Mouse (Mus musculus) embryonic facial prominence, embryonic 15.5 days (tissue): ENCODE results near the gene Nemf. TPM values are rescaled to one million over a fixed set of nuclear protein-coding genes. Genes with fewer than 3 reads are reported as not detected.

Source experiments
- ATAC-seq: fragments of 200-750 bp; cut with Nextera tagmentation; 2 replicates; pipeline ENCODE4 v1.8.0; 2017; ENCODE audit warnings: low read depth, moderate TSS enrichment; ENCODE audit not compliant: insufficient number of reproducible peaks, low FRiP score, low TSS enrichment
- H3K27ac ChIP-seq: fragments of 300-500 bp; sonication (generic); replicated peaks from 2 replicates; pipeline ENCODE4 v1.5.1; 2015; ENCODE audit warnings: mild to moderate bottlenecking, inconsistent platforms
- H3K27me3 ChIP-seq: fragments of 300-500 bp; sonication (generic); 2 replicates; pipeline ENCODE4 v1.6.1; 2015; ENCODE audit warnings: inconsistent platforms
- H3K36me3 ChIP-seq: fragments of 300-500 bp; sonication (generic); 2 replicates; pipeline ENCODE4 v1.6.1; 2015; ENCODE audit warnings: mild to moderate bottlenecking, inconsistent platforms
- H3K4me1 ChIP-seq: fragments of 300-500 bp; sonication (generic); 2 replicates; pipeline ENCODE4 v1.6.1; 2015; ENCODE audit warnings: inconsistent platforms
- H3K4me2 ChIP-seq: fragments of 300-500 bp; sonication (generic); replicated peaks from 2 replicates; pipeline ENCODE4 v1.6.1; 2015; ENCODE audit warnings: mild to moderate bottlenecking, inconsistent platforms
- H3K4me3 ChIP-seq: fragments of 300-500 bp; sonication (generic); replicated peaks from 2 replicates; pipeline ENCODE4 v1.5.1; 2015; ENCODE audit warnings: mild to moderate bottlenecking, inconsistent platforms
- H3K9ac ChIP-seq: fragments of 300-500 bp; sonication (generic); 2 replicates; pipeline ENCODE4 v1.6.1; 2015; ENCODE audit warnings: inconsistent platforms
- H3K9me3 ChIP-seq: fragments of 300-500 bp; sonication (generic); replicated peaks from 2 replicates; pipeline ENCODE4 v1.6.1; 2016; ENCODE audit warnings: inconsistent platforms
- WGBS: fragments of 180-500 bp; shearing (Covaris S2); methylation state at CpG from one replicate; pipeline ENCODE4 v1.1.7; 2015; 5-methylcytosine and 5-hydroxymethylcytosine counted together
- polyA plus RNA-seq: library from polyadenylated mRNA; unstranded; fragments of >200 nt; fragmentation: Nextera tagmentation; extraction: Ambion mirVana; gene quantifications from 2 replicates; pipeline ENCODE4 v1.2.1, GENCODE M21; 2015

Gene Nemf
- polyA plus RNA-seq, 1 experiment from 2014 or later: 95.0 TPM

- Histone ChIP-seq H3K27me3 (no peaks in the 10 kb centered on the region), H3K9me3 (no peaks in the 10 kb centered on the region), H3K27ac (no peak overlapping the region), H3K4me1 (peaks cover 24% of the 10 kb centered on the region), H3K4me3 (no peak overlapping the region), H3K4me2 (no peak overlapping the region), H3K36me3 (peaks cover 59% of the 10 kb centered on the region), H3K9ac (no peak overlapping the region)
- 95% methylated on average over 12 of the region's 12 CpGs for whole genome bisulfite sequencing
- no peak for ATAC-seq
These were observed 54.8 kb downstream of the Nemf start for GRCm38 (mm10) chr12:69302171-69302570.

- Histone ChIP-seq H3K4me2 (no peak overlapping the region), H3K4me1 (peaks cover 31% of the 10 kb centered on the region), H3K27ac (no peak overlapping the region), H3K36me3 (peaks cover 42% of the 10 kb centered on the region), H3K9ac (no peak overlapping the region), H3K27me3 (no peaks in the 10 kb centered on the region), H3K4me3 (no peak overlapping the region), H3K9me3 (no peaks in the 10 kb centered on the region)
- WGBS: 64% methylated on average over 2 of the region's 2 CpGs
- no peak for ATAC-seq
These were observed 56.6 kb downstream of the Nemf start for GRCm38 (mm10) chr12:69300391-69300790.

- Histone ChIP-seq H3K9ac (no peak overlapping the region), H3K27ac (no peak overlapping the region), H3K4me2 (no peak overlapping the region), H3K9me3 (no peaks in the 10 kb centered on the region), H3K4me3 (no peak overlapping the region), H3K27me3 (no peaks in the 10 kb centered on the region), H3K4me1 (peaks cover 32% of the 10 kb centered on the region), H3K36me3 (peaks cover 36% of the 10 kb centered on the region)
- ATAC-seq: no peak
- WGBS: 78% methylated on average over 3 of the region's 3 CpGs
These were observed 57.1 kb downstream of the Nemf start for GRCm38 (mm10) chr12:69299831-69300230.

- Histone ChIP-seq H3K4me2 (0 out of 2 replicates have a peak overlapping the region, but pooled peaks have one; percentile 3), H3K4me3 (no peak overlapping the region), H3K27ac (no peak overlapping the region), H3K36me3 (peaks cover 32% of the 10 kb centered on the region), H3K9me3 (no peaks in the 10 kb centered on the region), H3K27me3 (no peaks in the 10 kb centered on the region), H3K9ac (no peak overlapping the region), H3K4me1 (peaks cover 32% of the 10 kb centered on the region)
- ATAC-seq: no peak
- 37% methylated on average over 12 of the region's 12 CpGs for WGBS
These were observed 57.7 kb downstream of the Nemf start for GRCm38 (mm10) chr12:69299231-69299630.

- H3K36me3 ChIP-seq: peaks cover 24% of the 10 kb centered on the region
- peak overlapping the region; percentile 63 for H3K4me2 ChIP-seq
- H3K27ac ChIP-seq: no peak overlapping the region
- ATAC-seq: no peak
- H3K4me1 ChIP-seq: peaks cover 32% of the 10 kb centered on the region
- H3K4me3 ChIP-seq: no peak overlapping the region; the same call in 1 of the 2 replicates
- no peak overlapping the region for H3K9ac ChIP-seq
- H3K9me3 ChIP-seq: no peaks in the 10 kb centered on the region
- H3K27me3 ChIP-seq: no peaks in the 10 kb centered on the region
- WGBS: 92% methylated on average over 4 of the region's 4 CpGs
These were observed 58.7 kb downstream of the Nemf start for GRCm38 (mm10) chr12:69298281-69298680.

GRCm38 (mm10) chr12:69297411-69298150 lies 59.4 kb downstream of the Nemf start:
- peaks cover 19% of the 10 kb centered on the region for H3K36me3 ChIP-seq
- H3K4me3 ChIP-seq: peak overlapping the region; percentile 76
- H3K27ac ChIP-seq: peak overlapping the region; percentile 91
- no peaks in the 10 kb centered on the region for H3K27me3 ChIP-seq
- WGBS: 17% methylated on average over 20 of the region's 20 CpGs
- H3K4me2 ChIP-seq: peak overlapping the region; percentile 63
- H3K4me1 ChIP-seq: peaks cover 32% of the 10 kb centered on the region
- no peaks in the 10 kb centered on the region for H3K9me3 ChIP-seq
- ATAC-seq: no peak
- H3K9ac ChIP-seq: peak overlapping the region; percentile 95

- Histone ChIP-seq H3K4me2 (peak within 1 kb of the TSS; percentile 63), H3K9ac (peak within 1 kb of the TSS; percentile 95), H3K36me3 (peaks cover 12% of the 10 kb centered on the region; the same call in 1 of the 2 replicates), H3K4me1 (peaks cover 32% of the 10 kb centered on the region), H3K27me3 (no peaks in the 10 kb centered on the region), H3K4me3 (peak within 1 kb of the TSS; percentile 76), H3K27ac (peak within 1 kb of the TSS; percentile 91), H3K9me3 (no peaks in the 10 kb centered on the region)
- peak; percentile 92 for ATAC-seq
- under 1% methylated on average over 88 of the region's 98 CpGs for WGBS
These were observed 60.2 kb downstream of the Nemf start, which contains the start of gene Klhdc2 for GRCm38 (mm10) chr12:69296511-69297410. Gene Klhdc2, plus strand, starts transcription at chr12:69296681.

GRCm38 (mm10) chr12:69295651-69296050 lies 61.3 kb downstream of the Nemf start:
- Histone ChIP-seq H3K4me3 (peak overlapping the region; percentile 76), H3K9ac (no peak overlapping the region), H3K27me3 (no peaks in the 10 kb centered on the region), H3K27ac (0 out of 2 replicates have a peak overlapping the region, but pooled peaks have one; percentile 28), H3K36me3 (peaks cover 3% of the 10 kb centered on the region; the same call in 1 of the 2 replicates), H3K4me1 (peaks cover 32% of the 10 kb centered on the region), H3K9me3 (no peaks in the 10 kb centered on the region), H3K4me2 (peak overlapping the region; percentile 63)
- no peak for ATAC-seq
- 71% methylated on average over 4 of the region's 4 CpGs for WGBS

- H3K4me1 ChIP-seq: peaks cover 32% of the 10 kb centered on the region
- whole genome bisulfite sequencing: 88% methylated on average over 2 of the region's 2 CpGs
- no peak for ATAC-seq
These were observed 62.0 kb downstream of the Nemf start for GRCm38 (mm10) chr12:69294936-69295335.

GRCm38 (mm10) chr12:69293815-69294214 lies 63.1 kb downstream of the Nemf start:
- Histone ChIP-seq H3K4me3 (no peak overlapping the region), H3K36me3 (no peaks in the 10 kb centered on the region), H3K4me1 (peaks cover 24% of the 10 kb centered on the region), H3K9me3 (no peaks in the 10 kb centered on the region), H3K9ac (no peak overlapping the region), H3K4me2 (no peak overlapping the region), H3K27me3 (no peaks in the 10 kb centered on the region), H3K27ac (no peak overlapping the region)
- WGBS: 46% methylated on average over 2 of the region's 2 CpGs
- ATAC-seq: no peak

More at GRCm38 (mm10) chr12:69294936-69295335, 62.0 kb downstream of the Nemf start:
- no peaks in the 10 kb centered on the region for H3K9me3 ChIP-seq
- H3K27ac ChIP-seq: no peak overlapping the region
- H3K4me3 ChIP-seq: no peak overlapping the region
- no peak overlapping the region for H3K4me2 ChIP-seq
- no peaks in the 10 kb centered on the region for H3K36me3 ChIP-seq
- H3K27me3 ChIP-seq: no peaks in the 10 kb centered on the region
- H3K9ac ChIP-seq: no peak overlapping the region

GRCm38 (mm10) chr12:69292401-69292800 lies 64.6 kb downstream of the Nemf start:
- Histone ChIP-seq H3K36me3 (no peaks in the 10 kb centered on the region), H3K4me1 (peaks cover 10% of the 10 kb centered on the region), H3K9ac (no peak overlapping the region), H3K4me3 (no peak overlapping the region), H3K4me2 (no peak overlapping the region), H3K9me3 (no peaks in the 10 kb centered on the region), H3K27me3 (no peaks in the 10 kb centered on the region), H3K27ac (no peak overlapping the region)
- WGBS: 84% methylated on average over 6 of the region's 6 CpGs
- no peak for ATAC-seq
